Comparison of ENCODE assay signal across 24 mouse cellular contexts in genomic region chr6:118130022-118130421, GRCm38 (mm10). TPM values are rescaled to one million over a fixed set of nuclear protein-coding genes. Genes with fewer than 3 reads are reported as not detected.
DNase-seq lines count a peak whose midpoint lies in the region; ATAC-seq and TF ChIP-seq lines count a peak whose summit lies in the region.
"Had no signal": no experiment of that assay in that cellular context is flagged by ENCODE, and none has a peak within 500 bp of the region (broad histone marks: within the 10 kb centered on the region; RNA-seq: fewer than 3 reads in every experiment).

No protein-coding gene starts in this region.

- TF ChIP-seq POLR2A in bone marrow macrophage, adult 2 months (IDR thresholded peaks at IDR 0.05; ENCODE audit: borderline replicate concordance, low read depth, low read length), result no peak

- TF ChIP-seq CTCF in bone marrow macrophage, adult 2 months (IDR thresholded peaks at IDR 0.05; ENCODE audit: low read depth, low read length), result no peak

- no peaks in the 10 kb centered on the region for H3K9me3 ChIP-seq in embryonic facial prominence, embryonic 11.5 days (replicated peaks; ENCODE audit: control insufficient read depth, low read length)
- no peaks in the 10 kb centered on the region for H3K9me3 ChIP-seq in embryonic facial prominence, embryonic 10.5 days
- no peaks in the 10 kb centered on the region for H3K9me3 ChIP-seq in heart, embryonic 15.5 days (replicated peaks)
- H3K9me3 ChIP-seq: embryonic facial prominence, embryonic 12.5 days; forebrain, embryonic 13.5 days; G1E; hindbrain, embryonic 15.5 days; limb, embryonic 10.5 days; midbrain, embryonic 10.5 days had no signal

- no peaks in the 10 kb centered on the region for H3K27me3 ChIP-seq in embryonic facial prominence, embryonic 11.5 days (ENCODE audit: control insufficient read depth, insufficient read depth, low read length)
- H3K27me3 ChIP-seq in embryonic facial prominence, embryonic 10.5 days (replicated peaks; ENCODE audit: low read depth, poor library complexity, severe bottlenecking), result no peaks in the 10 kb centered on the region
- H3K27me3 ChIP-seq in heart, embryonic 15.5 days, result no peaks in the 10 kb centered on the region
- H3K27me3 ChIP-seq: CH12.LX; embryonic facial prominence, embryonic 12.5 days; forebrain, embryonic 13.5 days; hindbrain, embryonic 15.5 days had no signal

- no peak overlapping the region for H3K27ac ChIP-seq in embryonic facial prominence, embryonic 11.5 days (replicated peaks; ENCODE audit: low read depth, low read length)
- no peak overlapping the region for H3K27ac ChIP-seq in embryonic facial prominence, embryonic 10.5 days (replicated peaks)
- H3K27ac ChIP-seq in heart, embryonic 15.5 days, result 0 out of 2 replicates have a peak overlapping the region, but pooled peaks have one; percentile 42
- peak overlapping the region; percentile 38 for H3K27ac ChIP-seq in bone marrow macrophage, adult 2 months (ENCODE audit: insufficient read depth, low read depth, low read length)
- H3K27ac ChIP-seq: embryonic facial prominence, embryonic 12.5 days; forebrain, embryonic 13.5 days; hindbrain, embryonic 15.5 days; limb, embryonic 10.5 days; midbrain, embryonic 10.5 days had no signal

- H3K4me3 ChIP-seq in embryonic facial prominence, embryonic 11.5 days (ENCODE audit: low read depth, low read length), result no peak overlapping the region
- H3K4me3 ChIP-seq in embryonic facial prominence, embryonic 10.5 days, result no peak overlapping the region
- no peak overlapping the region for H3K4me3 ChIP-seq in heart, embryonic 15.5 days
- no peak overlapping the region for H3K4me3 ChIP-seq in bone marrow macrophage, adult 2 months (ENCODE audit: insufficient read depth, low read length)
- H3K4me3 ChIP-seq: embryonic facial prominence, embryonic 12.5 days; forebrain, embryonic 13.5 days; hindbrain, embryonic 15.5 days; limb, embryonic 10.5 days; midbrain, embryonic 10.5 days had no signal

- WGBS in embryonic facial prominence, embryonic 11.5 days, result 68% methylated on average over 2 of the region's 2 CpGs
- WGBS in embryonic facial prominence, embryonic 10.5 days, result 83% methylated on average over 2 of the region's 2 CpGs
- WGBS in heart, embryonic 15.5 days, result 71% methylated on average over 2 of the region's 2 CpGs

- H3K36me3 ChIP-seq in embryonic facial prominence, embryonic 11.5 days (replicated peaks; ENCODE audit: control insufficient read depth, insufficient read depth, low read depth, low read length), result no peaks in the 10 kb centered on the region
- H3K36me3 ChIP-seq in embryonic facial prominence, embryonic 10.5 days (replicated peaks), result peaks cover 4% of the 10 kb centered on the region; the same call in 1 of the 2 replicates
- H3K36me3 ChIP-seq in heart, embryonic 15.5 days, result no peaks in the 10 kb centered on the region; the same call in 1 of the 2 replicates
- H3K36me3 ChIP-seq: embryonic facial prominence, embryonic 12.5 days had no signal

- DNase-seq in embryonic facial prominence, embryonic 11.5 days (ENCODE audit: low spot score), result peak; percentile 1
- DNase-seq in embryonic facial prominence, embryonic 10.5 days (ENCODE audit: low spot score), result no peak
- no peak for DNase-seq in heart, postnatal 14 days
- peak; percentile 66 for DNase-seq in 416B (ENCODE audit: low read depth)
- DNase-seq in urinary bladder, postnatal 25 days (ENCODE audit: low spot score), result no peak
- no peak for DNase-seq in right cerebral cortex, postnatal 36 days (ENCODE audit: low spot score in 2 of 2)
- DNase-seq: adrenal gland, postnatal 14 days; cerebellum, adult 11 months; cerebellum, adult 9-11 months; kidney, adult 8-10 months; kidney, postnatal 10 days; liver, postnatal 0 days; lung, postnatal 10 days; thymus, postnatal 14 days had no signal

- H3K4me2 ChIP-seq in embryonic facial prominence, embryonic 11.5 days (ENCODE audit: low read depth, low read length), result no peak overlapping the region
- no peak overlapping the region for H3K4me2 ChIP-seq in heart, embryonic 15.5 days
- H3K4me2 ChIP-seq: embryonic facial prominence, embryonic 12.5 days; forebrain, embryonic 13.5 days; hindbrain, embryonic 15.5 days had no signal

- no peak for ATAC-seq in embryonic facial prominence, embryonic 11.5 days (replicated peaks; ENCODE audit: insufficient number of reproducible peaks, low FRiP score, low TSS enrichment, low read depth)
- no peak for ATAC-seq in heart, embryonic 15.5 days (replicated peaks; ENCODE audit: insufficient number of reproducible peaks, insufficient read depth, low FRiP score, low read depth)
- ATAC-seq: forebrain, embryonic 13.5 days; liver, postnatal 0 days; midbrain, embryonic 16.5 days had no signal

- H3K4me1 ChIP-seq in embryonic facial prominence, embryonic 11.5 days (ENCODE audit: control insufficient read depth, insufficient read depth, low read length), result no peaks in the 10 kb centered on the region
- H3K4me1 ChIP-seq in embryonic facial prominence, embryonic 10.5 days, result no peaks in the 10 kb centered on the region
- H3K4me1 ChIP-seq in heart, embryonic 15.5 days (replicated peaks), result peaks cover 20% of the 10 kb centered on the region
- peaks cover 36% of the 10 kb centered on the region for H3K4me1 ChIP-seq in bone marrow macrophage, adult 2 months (ENCODE audit: control insufficient read depth, insufficient read depth, low read length)
- H3K4me1 ChIP-seq: embryonic facial prominence, embryonic 12.5 days; forebrain, embryonic 13.5 days; hindbrain, embryonic 15.5 days; limb, embryonic 10.5 days; midbrain, embryonic 10.5 days had no signal

- no peak overlapping the region for H3K9ac ChIP-seq in embryonic facial prominence, embryonic 11.5 days (replicated peaks; ENCODE audit: low read length)
- H3K9ac ChIP-seq in heart, embryonic 15.5 days, result no peak overlapping the region
- H3K9ac ChIP-seq: embryonic facial prominence, embryonic 12.5 days; forebrain, embryonic 13.5 days; hindbrain, embryonic 15.5 days; liver, postnatal 0 days had no signal

- intact Hi-C loops in heart, postnatal 14 days (cut with DNase I), result no loop called here

RNA-seq across cellular contexts. Expression of gene Csgalnact2, which starts 8.9 kb away (rescaled TPM):
- polyA plus RNA-seq in embryonic facial prominence, embryonic 11.5 days (2014; fragmentation: Nextera tagmentation; extraction: Ambion mirVana), result 11.4 and 14.0 TPM in 2 replicates
- polyA plus RNA-seq in embryonic facial prominence, embryonic 10.5 days (2016; fragmentation: Nextera tagmentation; extraction: Ambion mirVana), result 6.6 TPM in 2 replicates
- 10.7 and 10.8 TPM in 2 replicates for polyA plus RNA-seq in heart, embryonic 15.5 days (2015; fragmentation: Nextera tagmentation; extraction: Ambion mirVana)
- total RNA-seq in heart, postnatal 14 days (2021), result 10 to 100 TPM; 14.5 to 15.7 TPM
- 47.0 and 49.9 TPM in 2 replicates for polyA plus RNA-seq in bone marrow macrophage, adult 2 months (2012; ENCODE audit: insufficient read depth, insufficient read length, missing spikeins)

Comparison
In these comparisons a context has a peak if more than half of its experiments do, and no peak if none do; other contexts are left out.
1. DNase-seq: peak in embryonic facial prominence, embryonic 11.5 days (single experiment) and 416B (single experiment); none in embryonic facial prominence, embryonic 10.5 days (single experiment), heart, postnatal 14 days (0 of 2), urinary bladder, postnatal 25 days (single experiment) and right cerebral cortex, postnatal 36 days (0 of 2).
2. H3K27ac ChIP-seq: peak in heart, embryonic 15.5 days (single experiment) and bone marrow macrophage, adult 2 months (single experiment); none in embryonic facial prominence, embryonic 11.5 days (single experiment) and embryonic facial prominence, embryonic 10.5 days (single experiment).